Mouse (Mus musculus) cerebellum, adult 2 months (tissue): ENCODE measurements at regions not wholly inside any gene's neighbourhood (a gene's known extent, or its start where the extent isn't known, plus 50 kb on each side); places are given as distances from the start of the nearest gene placed in this dataset.

Experiments
- DNase-seq, 2 experiments: peaks; one replicate each; pipeline ENCODE4 v3.0.0; 2021
- H3K27ac ChIP-seq: fragments of 200-500 bp; 2 replicates; pipeline ENCODE4 v1.5.1; 2012; ENCODE audit warnings: low read length, control low read depth, inconsistent platforms; ENCODE audit not compliant: insufficient read depth
- H3K27me3 ChIP-seq: fragments of 200-500 bp; 2 replicates; pipeline ENCODE4 v1.6.1; 2012; ENCODE audit warnings: inconsistent platforms, mild to moderate bottlenecking, low read length, moderate library complexity; ENCODE audit not compliant: control insufficient read depth, insufficient read depth
- H3K4me1 ChIP-seq: fragments of 200-500 bp; 2 replicates; pipeline ENCODE4 v1.6.1; 2011; ENCODE audit warnings: low read length; ENCODE audit not compliant: control insufficient read depth, insufficient read depth
- H3K4me3 ChIP-seq: fragments of 200-500 bp; replicated peaks from 2 replicates; pipeline ENCODE3; 2011; ENCODE audit warnings: mild to moderate bottlenecking, low read depth, low read length, control low read depth; ENCODE audit not compliant: insufficient read depth
- CTCF ChIP-seq: fragments of 200-500 bp; IDR thresholded peaks from 2 replicates; pipeline ENCODE4 v1.5.1; 2011; ENCODE audit warnings: low read depth, mild to moderate bottlenecking, control low read depth, low read length, moderate library complexity, borderline replicate concordance; ENCODE audit not compliant: insufficient read depth
- POLR2A ChIP-seq: fragments of 200-500 bp; IDR thresholded peaks from 2 replicates; pipeline ENCODE4 v1.6.1; 2011; ENCODE audit warnings: low read length, control low read depth, borderline replicate concordance; ENCODE audit not compliant: insufficient read depth
- WGBS: fragments of 180-500 bp; shearing (Covaris S2); methylation state at CpG from one replicate; pipeline ENCODE4 v1.1.7; 2018; 5-methylcytosine and 5-hydroxymethylcytosine counted together

DNA sequence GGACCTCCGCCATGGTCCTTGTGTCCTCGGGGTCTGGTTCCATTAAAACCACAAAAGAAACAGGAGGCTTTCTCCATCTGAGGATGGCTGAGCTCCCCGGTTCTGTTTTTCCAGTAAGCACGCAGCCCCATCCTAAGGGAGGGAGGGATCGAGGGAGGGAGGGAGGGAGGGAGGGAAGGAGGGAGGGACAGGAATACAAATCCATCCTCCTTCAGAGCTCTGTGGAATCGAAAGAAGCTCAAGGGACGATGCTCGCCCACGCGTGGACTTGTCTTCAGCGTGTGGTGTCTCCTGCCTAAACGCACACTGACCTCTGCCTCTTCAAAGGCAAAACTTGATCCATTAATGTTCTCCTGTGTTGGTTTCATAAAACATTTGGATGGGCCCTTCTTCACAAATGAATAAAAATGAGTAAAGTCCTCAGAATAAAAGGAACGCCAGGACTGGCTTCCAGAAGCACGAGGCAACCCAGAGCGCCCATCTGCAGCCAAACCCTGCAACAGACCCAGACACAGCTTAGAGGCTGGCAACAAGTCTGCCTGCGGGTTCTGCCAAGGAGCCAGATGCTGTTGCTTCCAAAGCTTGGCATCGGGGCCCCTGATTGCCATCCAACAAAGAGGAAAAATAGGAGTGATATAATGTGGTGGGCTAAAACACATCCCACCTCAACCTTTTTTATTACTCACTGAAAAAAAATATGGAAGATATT lies 131.0 kb downstream of the Zbtb18 start:
- TF ChIP-seq CTCF (no peak), POLR2A (peak; percentile 28; the same call in 1 of the 2 replicates)
- WGBS = 9% methylated on average over 17 of the region's 17 CpGs
- Histone ChIP-seq H3K4me3 (peak overlapping the region; percentile 41), H3K27ac (peak overlapping the region; percentile 97), H3K4me1 (peaks cover 23% of the 10 kb centered on the region), H3K27me3 (no peaks in the 10 kb centered on the region)
- DNase-seq = peak; percentile 87 to 93

DNA sequence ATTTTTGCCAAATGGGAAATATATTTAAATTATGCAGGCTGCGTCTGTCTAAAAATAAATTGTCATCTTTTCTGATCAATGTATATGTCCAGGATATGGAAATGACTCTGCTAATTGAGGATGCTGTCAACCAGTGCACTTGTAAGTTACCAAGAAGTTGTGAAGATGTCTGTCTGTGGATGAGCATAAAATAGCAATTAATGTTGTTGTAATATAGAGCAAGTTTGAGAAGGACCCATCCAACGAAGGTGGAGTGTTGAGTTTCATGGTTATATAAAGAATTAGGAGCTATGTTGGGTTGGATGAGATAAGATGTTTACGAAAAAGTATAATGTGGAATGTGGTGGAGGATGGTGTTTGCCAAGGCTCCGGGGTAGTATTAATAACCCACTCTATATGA lies 131.6 kb downstream of the Zbtb18 start:
- Histone ChIP-seq H3K4me1 (peaks cover 23% of the 10 kb centered on the region), H3K27ac (peak overlapping the region; percentile 46), H3K4me3 (no peak overlapping the region), H3K27me3 (no peaks in the 10 kb centered on the region)
- no peak for DNase-seq
- TF ChIP-seq CTCF = no peak
- no peak for TF ChIP-seq POLR2A
- 47% methylated on average over 4 of the region's 4 CpGs for WGBS

- H3K4me1 ChIP-seq = peaks cover 23% of the 10 kb centered on the region
- no peaks in the 10 kb centered on the region for H3K27me3 ChIP-seq
- TF ChIP-seq POLR2A (no peak), CTCF (no peak)
- WGBS = 61% methylated on average over 7 of the region's 7 CpGs
- H3K27ac ChIP-seq = peak overlapping the region; percentile 46
- peak; percentile 27 to 38 for DNase-seq
- no peak overlapping the region for H3K4me3 ChIP-seq
Measured at GRCm38 (mm10) chr1:177574312-177574711, 132.2 kb downstream of the Zbtb18 start.

- no peaks in the 10 kb centered on the region for H3K27me3 ChIP-seq
- no peak overlapping the region for H3K27ac ChIP-seq
- DNase-seq = no peak
- peaks cover 6% of the 10 kb centered on the region for H3K4me1 ChIP-seq
- WGBS = 59% methylated on average over 5 of the region's 5 CpGs
- TF ChIP-seq CTCF (no peak), POLR2A (no peak)
- H3K4me3 ChIP-seq = no peak overlapping the region
Measured at GRCm38 (mm10) chr1:177584302-177584886, 142.2 kb downstream of the Zbtb18 start.

GRCm38 (mm10) chr1:177585320-177585719 lies 143.2 kb downstream of the Zbtb18 start:
- WGBS = 91% methylated on average over 2 of the region's 2 CpGs
- DNase-seq = no peak
- no peaks in the 10 kb centered on the region for H3K27me3 ChIP-seq
- H3K27ac ChIP-seq = no peak overlapping the region
- TF ChIP-seq POLR2A (no peak), CTCF (no peak)
- H3K4me3 ChIP-seq = no peak overlapping the region
- peaks cover 15% of the 10 kb centered on the region for H3K4me1 ChIP-seq

- H3K4me3 ChIP-seq = no peak overlapping the region
- WGBS = 8% methylated on average over 7 of the region's 7 CpGs
- DNase-seq = peak; percentile 83 to 91
- peaks cover 41% of the 10 kb centered on the region for H3K4me1 ChIP-seq
- H3K27ac ChIP-seq = peak overlapping the region; percentile 84
- no peaks in the 10 kb centered on the region for H3K27me3 ChIP-seq
- TF ChIP-seq POLR2A (no peak), CTCF (no peak)
Measured at GRCm38 (mm10) chr1:177589034-177589433, 140.6 kb upstream of the 1700016C15Rik start.

GRCm38 (mm10) chr1:177589656-177590055 lies 140.0 kb upstream of the 1700016C15Rik start:
- Histone ChIP-seq H3K4me1 (peaks cover 44% of the 10 kb centered on the region), H3K27ac (peak overlapping the region; percentile 84), H3K27me3 (no peaks in the 10 kb centered on the region), H3K4me3 (no peak overlapping the region)
- TF ChIP-seq CTCF = no peak
- TF ChIP-seq POLR2A = no peak
- DNase-seq = no peak
- 52% methylated on average over 4 of the region's 4 CpGs for WGBS

GRCm38 (mm10) chr1:177591742-177592141 lies 137.9 kb upstream of the 1700016C15Rik start:
- peaks cover 44% of the 10 kb centered on the region for H3K4me1 ChIP-seq
- no peak overlapping the region for H3K4me3 ChIP-seq
- 18% methylated on average over 3 of the region's 3 CpGs for WGBS
- peak overlapping the region; percentile 65 for H3K27ac ChIP-seq
- TF ChIP-seq POLR2A (no peak), CTCF (no peak)
- no peaks in the 10 kb centered on the region for H3K27me3 ChIP-seq
- DNase-seq = peak in 1 of 2 experiments; percentile 55
